Mouse (Mus musculus): ENCODE data around the gene Cntd1. TPM values are rescaled to one million over a fixed set of nuclear protein-coding genes. Genes with fewer than 3 reads are reported as not detected.

Gene Cntd1
- polyA plus RNA-seq (2012; rRNA removed) (1.1 and 1.6 TPM in 2 replicates), polyA plus RNA-seq (2014; fragmentation: Nextera tagmentation; extraction: Ambion mirVana) (0.61 and 0.93 TPM in 2 replicates)

DNA sequence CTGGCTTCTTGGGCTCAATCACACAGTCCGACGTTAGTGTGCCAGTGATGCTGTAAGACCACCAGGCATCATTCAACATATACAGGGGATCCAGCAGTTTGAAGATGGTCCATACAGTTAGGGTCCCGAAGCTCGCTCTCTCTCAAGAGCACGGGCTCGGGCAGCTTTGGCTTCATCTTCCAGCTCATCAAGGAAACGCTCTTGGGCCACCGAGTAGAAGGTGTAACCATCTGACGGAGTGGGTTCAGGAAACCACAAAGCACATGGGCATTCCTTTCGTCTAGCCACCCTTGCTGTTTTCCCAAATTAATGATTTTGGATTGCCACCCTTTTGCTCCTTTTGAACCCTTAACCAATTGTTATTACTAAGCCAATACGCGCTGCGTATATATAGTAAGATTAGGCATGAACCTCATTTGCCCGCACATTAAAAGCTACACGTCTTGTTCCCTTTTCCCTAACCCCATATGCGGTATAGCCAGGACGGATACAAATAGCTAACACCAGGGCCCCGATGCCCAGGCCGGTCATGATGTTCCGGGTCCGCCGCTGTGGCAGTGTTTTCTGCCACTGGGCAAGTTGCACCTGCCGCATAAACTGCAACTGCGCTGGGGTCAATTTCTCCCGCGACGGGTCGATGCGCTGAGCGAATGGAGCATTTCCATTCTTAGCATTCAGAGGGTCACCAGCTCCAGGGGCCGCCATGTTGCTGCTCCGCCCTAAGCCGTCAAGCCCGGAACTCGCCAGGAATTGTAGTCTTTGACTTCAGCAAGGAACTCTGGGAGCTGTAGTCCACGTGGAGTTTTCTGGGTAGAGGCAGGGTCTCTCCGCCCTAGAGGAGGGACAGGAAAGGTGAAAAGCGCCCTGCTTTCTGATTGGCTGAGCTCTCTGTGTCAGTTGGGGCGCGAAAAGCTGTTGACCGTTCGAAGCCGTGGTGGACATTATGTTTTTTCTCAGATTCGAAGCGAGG is at the start of gene Cntd1, which contains the start of gene Coa3:
Gene Cntd1 (plus strand): TSS at position 790 of the 970 bp plus-strand sequence.
Gene Coa3 (minus strand): TSS at position 892 of the 970 bp plus-strand sequence.
- Histone ChIP-seq H3K4me2 (replicated peaks; ENCODE audit: low read depth, low read length, severe bottlenecking) (peak within 1 kb of the TSS; percentile 60), H3K9ac (ENCODE audit: low read depth, low read length, severe bottlenecking) (peak within 1 kb of the TSS; percentile 66), H3K36me3 (ENCODE audit: control insufficient read depth, insufficient read depth, low read length) (0 out of 2 replicates have a peak, but pooled peaks cover 8% of the 10 kb centered on the region), H3K9me3 (ENCODE audit: control insufficient read depth, low read length) (no peaks in the 10 kb centered on the region), H3K4me3 (replicated peaks; ENCODE audit: low read length) (peak within 1 kb of the TSS; percentile 67), H3K27ac (replicated peaks; ENCODE audit: low read depth, low read length) (no peak within 1 kb of the TSS), H3K4me1 (ENCODE audit: control insufficient read depth, insufficient read depth, low read length) (peaks cover 18% of the 10 kb centered on the region), H3K27me3 (ENCODE audit: control insufficient read depth, insufficient read depth, low read length) (no peaks in the 10 kb centered on the region)
- ATAC-seq (ENCODE audit: low FRiP score, low read depth) (peak; percentile 97), DNase-seq (ENCODE audit: low spot score) (peak; percentile 96)
- TF ChIP-seq POLR2A (IDR thresholded peaks at IDR 0.05; ENCODE audit: borderline replicate concordance, extremely low read depth, insufficient read depth, insufficient read length), result no peak; the same call in 1 of the 2 replicates
- WGBS, result 8% methylated on average over 45 of the region's 45 CpGs

GRCm38 (mm10) chr11:101229361-101229900 is 49.4 kb upstream of the Cntd1 start:
- H3K27ac ChIP-seq (replicated peaks; ENCODE audit: low read depth, low read length), result no peak overlapping the region
- TF ChIP-seq POLR2A (IDR thresholded peaks at IDR 0.05; ENCODE audit: borderline replicate concordance, extremely low read depth, insufficient read depth, insufficient read length), result no peak
- no peaks in the 10 kb centered on the region for H3K36me3 ChIP-seq (ENCODE audit: control insufficient read depth, insufficient read depth, low read length)
- ATAC-seq (ENCODE audit: low FRiP score, low read depth), result no peak
- H3K4me1 ChIP-seq (ENCODE audit: control insufficient read depth, insufficient read depth, low read length), result peaks cover 35% of the 10 kb centered on the region
- no peak overlapping the region for H3K9ac ChIP-seq (ENCODE audit: low read depth, low read length, severe bottlenecking)
- no peak overlapping the region for H3K4me3 ChIP-seq (replicated peaks; ENCODE audit: low read length)
- H3K4me2 ChIP-seq (replicated peaks; ENCODE audit: low read depth, low read length, severe bottlenecking), result no peak overlapping the region
- H3K9me3 ChIP-seq (ENCODE audit: control insufficient read depth, low read length), result no peaks in the 10 kb centered on the region
- H3K27me3 ChIP-seq (ENCODE audit: control insufficient read depth, insufficient read depth, low read length), result no peaks in the 10 kb centered on the region
- no peak for DNase-seq (ENCODE audit: low spot score)
- 33% methylated on average over 8 of the region's 8 CpGs for WGBS

DNA sequence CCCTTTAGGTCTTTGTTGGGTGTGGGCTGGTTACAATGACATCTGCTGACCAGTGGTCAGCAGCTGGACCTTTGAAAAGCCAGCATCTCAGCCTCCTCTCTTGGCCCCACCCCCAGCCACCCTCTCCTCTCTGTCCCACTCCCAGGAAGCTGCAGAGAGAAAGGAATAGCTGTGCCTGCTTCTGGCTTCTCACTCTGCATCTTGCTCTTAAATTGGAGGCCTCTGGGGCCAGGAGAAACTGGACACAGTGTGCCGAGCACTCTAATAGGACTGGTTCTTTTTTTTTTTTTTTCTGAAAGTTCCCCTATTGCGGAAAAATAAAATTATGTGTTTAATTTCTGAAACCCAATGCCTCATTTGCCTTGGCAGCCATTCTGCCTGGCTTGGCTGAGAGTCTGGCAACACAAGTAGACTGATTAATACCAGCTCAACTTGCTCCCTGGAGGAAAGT is 48.7 kb upstream of the Cntd1 start:
- Histone ChIP-seq H3K4me3 (replicated peaks; ENCODE audit: low read length) (no peak overlapping the region), H3K9ac (ENCODE audit: low read depth, low read length, severe bottlenecking) (no peak overlapping the region), H3K9me3 (ENCODE audit: control insufficient read depth, low read length) (no peaks in the 10 kb centered on the region), H3K27me3 (ENCODE audit: control insufficient read depth, insufficient read depth, low read length) (no peaks in the 10 kb centered on the region), H3K27ac (replicated peaks; ENCODE audit: low read depth, low read length) (0 out of 2 replicates have a peak overlapping the region, but pooled peaks have one; percentile 40), H3K4me1 (ENCODE audit: control insufficient read depth, insufficient read depth, low read length) (peaks cover 35% of the 10 kb centered on the region), H3K36me3 (ENCODE audit: control insufficient read depth, insufficient read depth, low read length) (no peaks in the 10 kb centered on the region), H3K4me2 (replicated peaks; ENCODE audit: low read depth, low read length, severe bottlenecking) (no peak overlapping the region)
- 19% methylated on average over 2 of the region's 2 CpGs for WGBS
- no peak for TF ChIP-seq POLR2A (IDR thresholded peaks at IDR 0.05; ENCODE audit: borderline replicate concordance, extremely low read depth, insufficient read depth, insufficient read length)
- DNase-seq (ENCODE audit: low spot score), result peak; percentile 44
- no peak for ATAC-seq (ENCODE audit: low FRiP score, low read depth)

GRCm38 (mm10) chr11:101230526-101230925 is 48.3 kb upstream of the Cntd1 start:
- Histone ChIP-seq H3K27me3 (ENCODE audit: control insufficient read depth, insufficient read depth, low read length) (no peaks in the 10 kb centered on the region), H3K9me3 (ENCODE audit: control insufficient read depth, low read length) (no peaks in the 10 kb centered on the region), H3K4me3 (replicated peaks; ENCODE audit: low read length) (no peak overlapping the region), H3K9ac (ENCODE audit: low read depth, low read length, severe bottlenecking) (no peak overlapping the region), H3K36me3 (ENCODE audit: control insufficient read depth, insufficient read depth, low read length) (no peaks in the 10 kb centered on the region), H3K4me1 (ENCODE audit: control insufficient read depth, insufficient read depth, low read length) (peaks cover 31% of the 10 kb centered on the region), H3K27ac (replicated peaks; ENCODE audit: low read depth, low read length) (peak overlapping the region; percentile 40), H3K4me2 (replicated peaks; ENCODE audit: low read depth, low read length, severe bottlenecking) (peak overlapping the region; percentile 37; the same call in 1 of the 2 replicates)
- WGBS, result 22% methylated on average over 5 of the region's 5 CpGs
- ATAC-seq (ENCODE audit: low FRiP score, low read depth) (no peak), DNase-seq (ENCODE audit: low spot score) (no peak)
- no peak for TF ChIP-seq POLR2A (IDR thresholded peaks at IDR 0.05; ENCODE audit: borderline replicate concordance, extremely low read depth, insufficient read depth, insufficient read length)

All from limb, embryonic 14.5 days (tissue).